Mouse (Mus musculus) naive thymus-derived CD4-positive, alpha-beta T cell, adult 2 months (primary cell): ENCODE data around the gene Ubl3.

Experiments
- DNase-seq: peaks from one replicate; pipeline ENCODE4 v3.0.0-alpha.2; 2011; ENCODE audit warnings: low read depth

Ubl3 gene

DNA sequence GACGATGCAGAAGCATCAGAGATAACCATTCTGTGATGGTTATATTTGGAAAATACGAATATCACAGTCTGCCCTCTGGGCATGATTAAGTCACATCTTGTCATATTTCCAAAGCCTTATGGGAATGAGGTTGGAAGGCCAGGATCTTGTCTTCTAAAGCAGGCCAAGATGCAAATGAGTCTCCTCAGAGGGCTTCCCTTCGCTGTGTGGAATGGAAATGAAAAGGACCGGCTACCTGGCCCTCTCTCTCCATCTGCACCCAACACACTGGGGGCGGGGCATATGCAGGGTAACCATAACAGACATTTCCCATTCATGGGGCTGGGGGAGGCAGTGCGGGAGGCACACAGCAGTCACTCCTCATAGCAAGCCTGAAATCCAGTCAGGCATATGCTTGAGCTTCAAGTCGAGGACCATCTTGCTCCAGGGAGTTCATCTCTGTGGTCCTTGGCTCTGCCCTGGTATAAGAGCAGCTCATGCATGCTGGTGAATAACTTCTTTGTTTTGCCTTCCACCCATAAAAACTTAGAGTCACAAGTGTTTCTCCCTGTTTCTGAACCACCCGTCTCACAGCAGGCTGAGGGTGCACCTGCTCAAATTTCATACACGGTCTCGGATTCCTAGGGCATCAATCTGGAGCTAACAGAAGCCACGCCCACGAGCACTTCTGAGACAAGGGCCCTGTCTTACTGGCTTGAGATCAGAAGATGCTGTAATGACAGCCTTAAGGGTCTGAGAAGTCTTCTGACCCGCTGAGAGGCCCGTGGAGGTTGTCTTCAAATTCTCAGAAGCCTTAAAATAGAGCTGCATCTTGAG is 83.8 kb downstream of the Ubl3 start:
- DNase-seq = no peak

DNA sequence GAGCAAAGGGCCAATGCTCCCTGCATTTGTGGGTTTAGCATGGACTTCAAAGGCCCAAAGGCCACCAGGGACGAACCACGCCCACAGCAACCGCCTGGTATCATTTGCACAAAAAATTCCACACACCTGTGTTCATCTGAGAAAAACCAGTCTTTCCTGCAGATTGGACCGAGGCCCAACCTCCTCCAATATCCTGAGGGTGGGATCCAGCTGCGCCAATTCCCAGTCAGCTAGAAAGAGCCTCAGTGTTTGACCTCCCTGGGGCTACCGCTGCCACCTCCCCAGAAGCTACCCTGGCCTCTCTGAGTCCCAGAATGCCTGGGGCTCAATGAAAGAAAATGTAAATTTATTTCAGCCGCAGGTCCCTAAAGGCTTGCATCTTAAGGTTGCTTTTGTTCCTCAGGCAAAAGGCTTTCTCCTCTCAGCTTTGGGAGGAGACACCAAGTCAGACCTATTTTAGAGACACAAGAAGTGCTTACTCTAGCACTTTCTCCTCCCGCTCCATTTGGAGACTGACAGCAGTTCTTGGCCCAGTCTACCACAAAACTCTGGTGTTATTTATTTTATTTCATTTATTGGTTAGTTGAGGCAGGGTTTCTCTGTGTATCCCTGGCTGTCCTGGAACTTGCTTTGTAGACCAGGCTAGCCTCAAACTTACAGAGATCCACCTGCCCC is 85.5 kb downstream of the Ubl3 start:
- DNase-seq = no peak

DNA sequence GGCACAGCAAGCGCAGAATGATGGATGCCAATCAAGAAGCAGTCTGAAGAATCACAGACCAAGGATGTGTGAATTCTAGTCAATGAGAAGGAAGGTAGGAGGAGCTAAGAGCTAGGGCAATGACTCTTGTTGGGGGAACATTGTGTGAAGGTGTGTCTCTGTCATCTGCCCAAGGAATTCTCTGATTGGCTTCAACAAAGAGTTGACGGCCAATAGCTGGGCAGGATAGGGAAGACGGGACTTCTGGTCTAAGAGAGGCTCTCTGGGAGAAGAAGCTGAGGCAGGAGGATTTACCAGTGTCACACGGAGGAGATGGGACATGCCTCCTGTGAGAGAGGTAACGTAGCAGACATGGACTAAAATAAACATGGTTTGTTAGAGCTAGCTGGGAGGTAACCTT is 86.5 kb downstream of the Ubl3 start:
- DNase-seq = no peak

DNA sequence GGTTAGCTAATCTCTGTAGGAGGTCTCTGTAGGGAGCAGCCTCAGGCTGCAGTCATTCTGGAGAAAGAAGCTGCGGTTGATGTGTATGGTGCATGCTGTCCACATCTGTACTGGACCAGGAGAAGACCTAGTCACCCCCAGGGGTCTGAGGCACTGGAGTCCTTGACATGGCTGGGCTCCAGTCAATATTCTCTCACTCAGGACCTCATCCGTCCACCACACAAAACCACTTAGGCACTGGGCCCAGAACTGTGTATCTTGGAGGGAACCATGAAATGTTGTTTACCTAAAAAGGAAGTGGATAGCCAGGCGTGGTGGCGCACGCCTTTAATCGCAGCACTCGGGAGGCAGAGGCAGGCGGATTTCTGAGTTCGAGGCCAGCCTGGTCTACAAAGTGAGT is 87.5 kb downstream of the Ubl3 start:
- no peak for DNase-seq

DNA sequence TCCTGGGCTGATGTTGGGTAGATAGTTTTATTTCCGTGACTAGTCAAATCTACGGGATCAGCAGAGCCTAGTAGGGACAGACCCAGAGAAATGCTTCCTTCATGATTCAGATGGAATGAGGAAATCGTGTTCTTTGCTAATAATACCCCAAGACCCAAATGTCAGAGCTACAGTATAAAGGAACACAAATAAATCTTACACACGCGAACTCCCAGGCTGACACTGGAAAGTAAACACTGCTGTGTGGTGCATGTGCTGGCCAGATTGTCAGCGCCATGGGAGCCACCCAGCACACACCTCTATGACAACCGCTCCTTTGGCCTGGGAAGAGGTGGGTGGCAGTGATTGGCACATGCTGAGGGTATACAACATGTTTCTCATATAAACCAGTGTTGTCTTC is 88.1 kb downstream of the Ubl3 start:
- DNase-seq = no peak

DNA sequence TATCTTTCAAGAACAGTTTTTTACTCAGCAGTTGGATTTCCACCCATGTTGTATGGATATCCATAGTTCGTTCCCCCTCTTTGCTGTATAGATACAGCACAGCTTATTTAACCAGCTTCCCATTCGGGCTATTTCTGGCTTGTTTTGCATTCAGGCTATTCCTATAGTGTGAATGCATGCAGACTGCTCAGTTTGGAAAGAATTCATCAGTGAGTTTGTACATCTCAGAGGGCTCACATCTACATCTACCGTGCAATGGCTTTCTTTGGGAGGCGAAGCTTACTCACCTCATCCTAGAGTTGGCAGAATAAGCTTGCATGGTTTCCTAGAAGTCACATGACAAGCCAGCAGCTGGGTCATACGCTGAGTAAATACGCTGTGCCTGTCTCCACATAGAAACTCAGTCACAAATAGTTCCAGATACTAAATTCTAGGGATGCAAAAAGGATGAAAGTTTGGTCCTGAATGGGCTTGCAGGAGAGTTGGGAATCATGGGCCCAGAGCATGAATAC is 88.8 kb downstream of the Ubl3 start:
- DNase-seq = no peak
